Mouse (Mus musculus) ES-E14 (cell line): ENCODE results near the gene Fbxl17. TPM values are rescaled to one million over a fixed set of nuclear protein-coding genes. Genes with fewer than 3 reads are reported as not detected.

ENCODE experiments used
- DNase-seq: peaks from one replicate; pipeline ENCODE4 v3.0.0-alpha.2; 2013; ENCODE audit warnings: low read depth, low spot score
- H3K27ac ChIP-seq: 2 replicates; pipeline ENCODE4 v1.5.1; 2012; ENCODE audit warnings: low read depth, mild to moderate bottlenecking, low read length, moderate library complexity, mixed read lengths; ENCODE audit not compliant: poor library complexity, insufficient read depth, severe bottlenecking
- H3K36me3 ChIP-seq: 2 replicates; pipeline ENCODE4 v1.6.1; 2012; ENCODE audit warnings: mild to moderate bottlenecking, low read length, moderate library complexity, mixed read lengths; ENCODE audit not compliant: control insufficient read depth, poor library complexity, insufficient read depth, severe bottlenecking
- H3K4me1 ChIP-seq, 2 experiments: fragments of 150-350 bp in 1 of 2; sonication (generic) in 1 of 2; 2 replicates each; pipeline ENCODE4 v1.6.1; 2012; ENCODE audit warnings: low read length in 2 of 2, mild to moderate bottlenecking in 1 of 2, mixed read lengths in 1 of 2; ENCODE audit not compliant: control insufficient read depth in 2 of 2, insufficient read depth in 2 of 2, poor library complexity in 1 of 2
- H3K4me3 ChIP-seq, 2 experiments: fragments of 150-350 bp in 1 of 2; sonication (generic) in 1 of 2; 2 replicates each; pipeline ENCODE4 v1.5.1; 2012; ENCODE audit warnings: low read length in 2 of 2, low read depth in 1 of 2, mild to moderate bottlenecking in 1 of 2, mixed read lengths in 1 of 2; ENCODE audit not compliant: insufficient read depth in 1 of 2, poor library complexity in 1 of 2, severe bottlenecking in 1 of 2
- H3K9ac ChIP-seq: 2 replicates; pipeline ENCODE4 v1.6.1; 2012; ENCODE audit warnings: low read depth, mild to moderate bottlenecking, low read length, mixed read lengths; ENCODE audit not compliant: poor library complexity, insufficient read depth, severe bottlenecking
- H3K9me3 ChIP-seq: fragments of 150-350 bp; sonication (generic); 2 replicates; pipeline ENCODE4 v1.6.1; 2012; ENCODE audit warnings: low read depth, mild to moderate bottlenecking, low read length; ENCODE audit not compliant: control insufficient read depth, insufficient read depth
- CHD2 ChIP-seq: IDR thresholded peaks from 2 replicates; pipeline ENCODE4 v1.6.1; 2014; ENCODE audit warnings: mild to moderate bottlenecking, low read depth, low read length, inconsistent platforms
- HCFC1 ChIP-seq: IDR thresholded peaks from 2 replicates; pipeline ENCODE4 v1.6.1; 2012; ENCODE audit warnings: low read length, inconsistent platforms, borderline replicate concordance; ENCODE audit not compliant: insufficient read depth
- MAFK ChIP-seq: IDR thresholded peaks from 2 replicates; pipeline ENCODE4 v1.6.1; 2014; ENCODE audit warnings: mild to moderate bottlenecking, low read depth, low read length, inconsistent platforms; ENCODE audit not compliant: insufficient read depth
- ZC3H11A ChIP-seq: IDR thresholded peaks from 2 replicates; pipeline ENCODE4 v1.6.1; 2012; ENCODE audit warnings: low read depth, mild to moderate bottlenecking, inconsistent platforms, low read length, borderline replicate concordance
- ZNF384 ChIP-seq: IDR thresholded peaks from 2 replicates; pipeline ENCODE4 v1.6.1; 2012; ENCODE audit warnings: low read depth, low read length, inconsistent platforms
- in situ Hi-C, 2 experiments: fragments of 600-800 bp; cut with MboI; formaldehyde crosslinking; loops; one replicate each; pipeline ENCODE4 v1.15.1; 2025; ENCODE audit warnings: low sequenced_read_pairs in 2 of 2, inconsistent platforms in 1 of 2; ENCODE audit not compliant: unreplicated experiment in 2 of 2
- total RNA-seq: library from RNA; depleted of rRNA; stranded (reverse); fragments of 300-350 nt; gene quantifications from 2 replicates; pipeline ENCODE4 v1.2.3, GENCODE M21; 2012

Gene Fbxl17
- total RNA-seq, 1 experiment: 5.6 TPM

DNA sequence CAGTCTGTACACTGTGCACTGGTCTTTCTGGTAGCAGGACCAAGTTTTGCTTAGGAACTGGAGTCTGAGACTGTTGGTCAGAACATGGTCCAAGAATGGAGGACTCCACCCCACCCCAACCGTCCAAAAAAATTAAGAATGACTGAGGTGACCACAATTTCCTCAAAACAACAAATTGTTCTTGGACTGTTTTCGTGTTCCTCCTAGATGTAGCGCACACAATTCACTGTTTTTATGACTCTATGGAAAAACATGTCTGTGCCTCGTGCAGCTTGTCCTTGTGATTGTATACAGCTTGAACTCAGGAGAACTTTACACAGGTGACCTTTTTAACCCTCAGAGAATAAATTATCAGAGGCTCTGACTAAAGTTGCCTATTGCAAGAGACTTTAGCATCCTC, 220.7 kb downstream of the Fbxl17 start:
- no peak for DNase-seq
- no peaks in the 10 kb centered on the region for H3K36me3 ChIP-seq
- H3K27ac ChIP-seq: no peak overlapping the region
- TF ChIP-seq HCFC1 (no peak), MAFK (no peak), ZC3H11A (no peak), ZNF384 (no peak), CHD2 (no peak)
- in situ Hi-C loops: no loop called here
- H3K4me1 ChIP-seq: no peaks in the 10 kb centered on the region
- no peaks in the 10 kb centered on the region for H3K9me3 ChIP-seq
- H3K9ac ChIP-seq: no peak overlapping the region
- no peak overlapping the region for H3K4me3 ChIP-seq

DNA sequence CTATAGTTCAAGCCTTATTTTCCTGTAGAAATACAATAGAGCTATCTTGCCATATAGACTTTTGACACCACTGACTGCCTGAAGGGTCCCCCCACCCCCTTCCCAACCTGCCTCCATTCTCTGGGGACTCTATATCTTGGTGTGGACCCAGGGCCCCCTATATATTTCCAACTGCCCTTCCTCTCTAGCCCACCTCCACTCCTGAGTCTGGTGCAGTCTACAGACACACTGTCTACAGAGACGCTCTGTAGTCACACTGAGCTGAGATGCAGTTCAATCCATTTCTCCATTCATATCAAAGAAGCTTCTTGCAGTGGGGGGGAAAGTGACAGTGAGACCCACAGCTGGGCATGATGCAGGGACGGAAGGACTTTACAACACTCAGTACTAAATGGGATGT, 226.5 kb downstream of the Fbxl17 start:
- TF ChIP-seq HCFC1 (no peak), ZNF384 (no peak), MAFK (no peak), CHD2 (no peak), ZC3H11A (no peak)
- Histone ChIP-seq H3K9me3 (no peaks in the 10 kb centered on the region), H3K4me1 (no peaks in the 10 kb centered on the region), H3K27ac (no peak overlapping the region), H3K9ac (no peak overlapping the region), H3K36me3 (no peaks in the 10 kb centered on the region), H3K4me3 (no peak overlapping the region)
- DNase-seq: no peak
- in situ Hi-C loops: no loop called here

DNA sequence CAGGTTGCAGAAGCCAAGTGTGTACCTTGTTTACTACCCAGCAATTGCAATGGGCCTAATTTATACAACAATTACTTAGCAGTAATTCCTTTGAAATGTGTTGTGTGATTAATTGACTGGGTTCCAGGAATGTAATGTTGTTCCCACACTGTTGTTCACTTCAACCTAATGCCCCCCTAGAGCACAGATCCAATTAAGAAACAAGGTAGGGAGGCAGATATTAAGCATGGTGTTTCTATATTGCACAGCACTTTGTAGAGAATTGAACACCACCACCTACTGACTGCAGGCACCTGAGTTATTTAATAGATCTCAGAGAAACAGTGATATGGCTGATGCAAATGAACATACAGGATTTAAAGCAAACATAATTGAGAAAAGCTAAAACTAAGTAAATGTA, 226.9 kb downstream of the Fbxl17 start:
- TF ChIP-seq MAFK: no peak
- TF ChIP-seq ZNF384: no peak
- TF ChIP-seq ZC3H11A: no peak
- TF ChIP-seq HCFC1: no peak
- no peak for TF ChIP-seq CHD2
- no peak overlapping the region for H3K4me3 ChIP-seq
- no peak overlapping the region for H3K27ac ChIP-seq
- in situ Hi-C loops: no loop called here
- no peaks in the 10 kb centered on the region for H3K4me1 ChIP-seq
- H3K9me3 ChIP-seq: no peaks in the 10 kb centered on the region
- H3K36me3 ChIP-seq: no peaks in the 10 kb centered on the region
- no peak for DNase-seq
- no peak overlapping the region for H3K9ac ChIP-seq

DNA sequence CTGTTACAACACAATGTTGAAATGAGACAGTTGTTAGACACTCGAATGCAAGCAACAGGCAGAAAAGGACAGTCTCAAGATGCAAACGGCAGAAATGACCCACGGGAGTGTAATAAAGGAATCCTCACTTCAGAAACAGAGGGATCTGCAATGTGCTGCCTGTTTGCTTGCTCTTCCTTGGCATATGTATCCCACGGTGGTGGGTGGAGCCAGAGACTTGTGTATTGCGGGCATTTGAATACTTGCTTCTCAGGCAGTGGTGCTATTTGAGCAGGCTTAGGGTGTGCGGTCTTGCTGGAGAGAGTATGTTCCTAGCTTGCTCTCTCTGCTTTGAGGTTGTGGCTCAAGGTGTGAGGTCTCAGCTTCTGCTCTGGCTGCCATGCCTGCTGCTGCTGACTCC, 228.8 kb downstream of the Fbxl17 start:
- H3K36me3 ChIP-seq: no peaks in the 10 kb centered on the region
- H3K9ac ChIP-seq: no peak overlapping the region
- H3K27ac ChIP-seq: no peak overlapping the region
- no peaks in the 10 kb centered on the region for H3K4me1 ChIP-seq
- DNase-seq: no peak
- in situ Hi-C loops: no loop called here
- no peaks in the 10 kb centered on the region for H3K9me3 ChIP-seq
- H3K4me3 ChIP-seq: no peak overlapping the region
- TF ChIP-seq ZNF384 (no peak), HCFC1 (no peak), ZC3H11A (no peak), MAFK (no peak), CHD2 (no peak)

- no peak overlapping the region for H3K27ac ChIP-seq
- no peak overlapping the region for H3K4me3 ChIP-seq
- no peak for DNase-seq
- H3K36me3 ChIP-seq: no peaks in the 10 kb centered on the region
- in situ Hi-C loops: no loop called here
- TF ChIP-seq ZNF384: no peak
- no peak for TF ChIP-seq MAFK
- no peak for TF ChIP-seq ZC3H11A
- TF ChIP-seq CHD2: no peak
- TF ChIP-seq HCFC1: no peak
- H3K9ac ChIP-seq: no peak overlapping the region
- no peaks in the 10 kb centered on the region for H3K9me3 ChIP-seq
- no peaks in the 10 kb centered on the region for H3K4me1 ChIP-seq
These were observed 229.3 kb downstream of the Fbxl17 start for GRCm38 (mm10) chr17:63270513-63270912.
